Mouse (Mus musculus): ENCODE results near the gene Rad18.

DNA sequence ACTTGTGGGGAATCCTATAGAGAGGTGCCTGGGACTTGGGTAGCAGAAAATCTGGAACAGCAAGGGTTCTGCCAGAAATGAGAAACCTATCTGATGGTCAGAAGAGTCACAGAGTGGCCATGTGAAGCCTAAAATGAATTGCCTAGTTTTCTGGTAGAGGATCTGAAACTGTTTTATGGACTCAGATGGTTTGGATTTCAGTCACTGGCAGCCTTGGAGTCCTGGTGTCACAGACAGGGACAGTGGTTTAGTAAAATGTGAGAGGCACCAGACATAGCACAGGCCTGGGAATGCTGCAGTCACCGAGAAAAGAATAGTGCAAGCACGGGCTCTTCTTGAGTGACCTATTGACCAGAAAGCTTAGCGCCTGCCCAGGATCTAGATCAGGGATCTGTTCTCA is 43.1 kb upstream of the Rad18 start:
- TF ChIP-seq CTCF (conservative IDR thresholded peaks at IDR 0.05 in 1 of 2, IDR thresholded peaks at IDR 0.05 in 1 of 2; ENCODE audit: low read depth in 2 of 2, low read length in 2 of 2) (no peak), USF2 (conservative IDR thresholded peaks at IDR 0.05; ENCODE audit: low read depth, low read length) (no peak), ELF1 (IDR thresholded peaks at IDR 0.05; ENCODE audit: low read depth, low read length) (no peak), MAZ (IDR thresholded peaks at IDR 0.05; ENCODE audit: low read depth, low read length) (no peak), CHD2 (IDR thresholded peaks at IDR 0.05; ENCODE audit: low read length) (no peak), POLR2AphosphoS2 (IDR thresholded peaks at IDR 0.05; ENCODE audit: low read depth, low read length) (no peak)
